Mouse (Mus musculus): ENCODE measurements around the gene Nhlrc3. TPM values are rescaled to one million over a fixed set of nuclear protein-coding genes. Genes with fewer than 3 reads are reported as not detected.

Nhlrc3 gene
- total RNA-seq, 2 experiments from 2014 or later = 9.9 to 10.5 TPM

- intact Hi-C loops (cut with DNase I) = no loop called here
- no peak for DNase-seq (ENCODE audit: extremely low spot score in 1 of 2, low spot score in 2 of 2)
Measured at GRCm38 (mm10) chr3:53410031-53410430, 53.1 kb downstream of the Nhlrc3 start.

DNA sequence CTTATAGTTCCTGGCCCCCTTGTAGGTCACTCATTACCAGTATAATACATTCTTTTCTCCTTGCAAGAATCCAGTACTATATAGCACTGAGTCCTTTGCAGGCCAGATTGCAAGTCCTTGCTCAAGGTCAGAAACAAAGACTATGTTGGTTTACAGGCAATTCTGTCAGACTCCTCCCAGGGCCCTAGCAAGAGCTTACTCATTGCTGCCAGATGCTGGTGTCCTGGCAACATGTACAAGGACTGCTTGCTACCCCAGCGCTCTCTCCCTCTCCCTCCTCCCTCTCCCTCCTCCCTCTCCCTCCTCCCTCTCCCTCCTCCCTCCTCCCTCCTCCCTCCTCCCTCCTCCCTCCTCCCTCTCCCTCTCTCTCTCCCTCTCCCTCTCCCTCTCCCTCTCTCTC is 56.0 kb downstream of the Nhlrc3 start:
- intact Hi-C loops (cut with DNase I) = no loop called here
- no peak for DNase-seq (ENCODE audit: extremely low spot score in 1 of 2, low spot score in 2 of 2)

Other genes starting within 250 kb of the Nhlrc3 start
- 10 to 100 TPM; 22.1 to 24.6 TPM for gene Proser1, start 334 bp upstream of the Nhlrc3 start, total RNA-seq (2021)
- under 1 TPM in 1 of 2 experiments, not detected in 1; 0.26 TPM for gene Stoml3, start 25.3 kb upstream of the Nhlrc3 start, total RNA-seq (2021)
- 1 to 10 TPM; 5.2 to 6.2 TPM for gene Frem2, start 194.0 kb upstream of the Nhlrc3 start, total RNA-seq (2021)